ENCODE assay signal across 8 mouse cellular contexts in genomic region chr9:37255889-37256225, GRCm38 (mm10). TPM values are rescaled to one million over a fixed set of nuclear protein-coding genes. Genes with fewer than 3 reads are reported as not detected.
A peak's percentile ranks its signal among the peaks of the same experiment; 100 is the strongest.
DNase-seq lines count a peak whose midpoint lies in the region; ATAC-seq and TF ChIP-seq lines count a peak whose summit lies in the region.

No protein-coding gene starts in this region.

- peak; percentile 68 for ATAC-seq in activated CD4-positive, CD25-positive, alpha-beta regulatory T cell, adult 4 months
- peak; percentile 34; the same call in 1 of the 2 replicates for ATAC-seq in forebrain, embryonic 11.5 days (replicated peaks; ENCODE audit: low FRiP score)
- ATAC-seq in hindbrain, embryonic 14.5 days (ENCODE audit: low FRiP score): peak; percentile 56

- WGBS in forebrain, embryonic 11.5 days: 47% methylated on average over 7 of the region's 7 CpGs
- WGBS in hindbrain, embryonic 14.5 days: 36% methylated on average over 7 of the region's 7 CpGs

- H3K9ac ChIP-seq in CH12.LX (ENCODE audit: insufficient read depth, low read depth): peak overlapping the region; percentile 41; the same call in 1 of the 2 replicates
- peak overlapping the region; percentile 61; the same call in 1 of the 2 replicates for H3K9ac ChIP-seq in forebrain, embryonic 11.5 days (ENCODE audit: low read length)
- 0 out of 2 replicates have a peak overlapping the region, but pooled peaks have one; percentile 58 for H3K9ac ChIP-seq in hindbrain, embryonic 14.5 days

- TF ChIP-seq RAD21 in CH12.LX (IDR thresholded peaks at IDR 0.05; ENCODE audit: low read depth, low read length): peak; percentile 50

- no peak for TF ChIP-seq POLR2A in CH12.LX (IDR thresholded peaks at IDR 0.05; ENCODE audit: low read depth, low read length)

- peak overlapping the region; percentile 90 for H3K4me2 ChIP-seq in CH12.LX (ENCODE audit: insufficient read depth, low read depth, poor library complexity, severe bottlenecking)
- H3K4me2 ChIP-seq in forebrain, embryonic 11.5 days (ENCODE audit: low read depth, low read length, severe bottlenecking): peak overlapping the region; percentile 90
- peak overlapping the region; percentile 84 for H3K4me2 ChIP-seq in hindbrain, embryonic 14.5 days (replicated peaks)

- dilution Hi-C loops in CH12.LX (cut with MboI; ENCODE audit: extremely low pct_ligation_motif_present, extremely low pct_unique_long_range_greater_than_20kb, low sequenced_read_pairs): no loop called here

- no peaks in the 10 kb centered on the region for H3K9me3 ChIP-seq in CH12.LX (replicated peaks; ENCODE audit: low read length)
- H3K9me3 ChIP-seq in forebrain, embryonic 11.5 days (ENCODE audit: control insufficient read depth, low read length): no peaks in the 10 kb centered on the region
- H3K9me3 ChIP-seq in hindbrain, embryonic 14.5 days (ENCODE audit: control insufficient read depth, low read length): no peaks in the 10 kb centered on the region

- TF ChIP-seq EP300 in CH12.LX (IDR thresholded peaks at IDR 0.05; ENCODE audit: low read length): no peak

- H3K79me2 ChIP-seq in CH12.LX (replicated peaks; ENCODE audit: control insufficient read depth, extremely low read depth, insufficient read depth, poor library complexity, severe bottlenecking): no peaks in the 10 kb centered on the region; the same call in 1 of the 2 replicates

- peak; percentile 60 for DNase-seq in CH12.LX (ENCODE audit: extremely low read depth)
- peak; percentile 71 for DNase-seq in forebrain, embryonic 11.5 days (ENCODE audit: low spot score)
- DNase-seq in hindbrain, embryonic 14.5 days (ENCODE audit: low spot score): peak; percentile 80
- DNase-seq in left cerebral cortex, adult 11 months (ENCODE audit: low spot score): peak; percentile 33
- peak; percentile 44 for DNase-seq in lung, postnatal 25 days (ENCODE audit: low spot score)
- peak; percentile 53 for DNase-seq in ovary, postnatal 36 days (ENCODE audit: low spot score)
- no peak for DNase-seq in cerebellum, postnatal 36 days

- in situ Hi-C loops in CH12.LX (cut with MboI; ENCODE audit: low pct_ligation_motif_present, low pct_unique_long_range_greater_than_20kb, low sequenced_read_pairs): no loop called here

- peaks cover 0 to 7% of the 10 kb centered on the region in 2 experiments for H3K36me3 ChIP-seq in CH12.LX (replicated peaks in 1 of 2; ENCODE audit: control insufficient read depth in 1 of 2, insufficient read depth in 1 of 2, low read length in 1 of 2)
- H3K36me3 ChIP-seq in forebrain, embryonic 11.5 days (ENCODE audit: control insufficient read depth, insufficient read depth, low read length): no peaks in the 10 kb centered on the region
- H3K36me3 ChIP-seq in hindbrain, embryonic 14.5 days (replicated peaks; ENCODE audit: control insufficient read depth, insufficient read depth): no peaks in the 10 kb centered on the region

- peak in 1 of 2 experiments; percentile 71; a peak in 2 of 4 replicates for TF ChIP-seq CTCF in CH12.LX (conservative IDR thresholded peaks at IDR 0.05 in 1 of 2, IDR thresholded peaks at IDR 0.05 in 1 of 2; ENCODE audit: low read depth in 2 of 2, low read length in 2 of 2)

- peaks cover 2 to 25% of the 10 kb centered on the region in 2 experiments; a peak in 3 of 4 replicates for H3K4me1 ChIP-seq in CH12.LX (ENCODE audit: control insufficient read depth in 1 of 2, insufficient read depth in 2 of 2)
- H3K4me1 ChIP-seq in forebrain, embryonic 11.5 days (replicated peaks; ENCODE audit: control insufficient read depth, insufficient read depth, low read length): peaks cover 8% of the 10 kb centered on the region; the same call in 1 of the 2 replicates
- H3K4me1 ChIP-seq in hindbrain, embryonic 14.5 days (replicated peaks; ENCODE audit: control insufficient read depth, insufficient read depth, low read length): peaks cover 11% of the 10 kb centered on the region; the same call in 1 of the 2 replicates

- no peaks in the 10 kb centered on the region for H3K27me3 ChIP-seq in CH12.LX (replicated peaks)
- no peaks in the 10 kb centered on the region for H3K27me3 ChIP-seq in forebrain, embryonic 11.5 days (ENCODE audit: control insufficient read depth, insufficient read depth, low read length)
- peaks cover 14% of the 10 kb centered on the region for H3K27me3 ChIP-seq in hindbrain, embryonic 14.5 days (ENCODE audit: control insufficient read depth, insufficient read depth, low read length)

- peak overlapping the region; percentile 60 to 83 (median 64) for H3K4me3 ChIP-seq in CH12.LX (replicated peaks in 1 of 3; ENCODE audit: low read depth in 2 of 3, low read length in 2 of 3, poor library complexity in 1 of 3)
- no peak overlapping the region for H3K4me3 ChIP-seq in forebrain, embryonic 11.5 days (ENCODE audit: low read depth, low read length)
- H3K4me3 ChIP-seq in hindbrain, embryonic 14.5 days (replicated peaks; ENCODE audit: low read length): peak overlapping the region; percentile 41; the same call in 1 of the 2 replicates

- H3K27ac ChIP-seq in CH12.LX (ENCODE audit: insufficient read depth, low read depth): peak overlapping the region; percentile 67
- no peak overlapping the region for H3K27ac ChIP-seq in forebrain, embryonic 11.5 days (ENCODE audit: low read depth, low read length)
- no peak overlapping the region for H3K27ac ChIP-seq in hindbrain, embryonic 14.5 days

TF ChIP-seq in CH12.LX, 34 proteins besides CTCF, POLR2A, EP300 and RAD21:
- TF ChIP-seq USF1 (IDR thresholded peaks at IDR 0.05; ENCODE audit: low read depth, low read length) (no peak), NRF1 (IDR thresholded peaks at IDR 0.05; ENCODE audit: low read depth, low read length) (no peak), MAFK (IDR thresholded peaks at IDR 0.05; ENCODE audit: insufficient replicate concordance, low read length) (peak; percentile 12; the same call in 1 of the 2 replicates), RCOR1 (conservative IDR thresholded peaks at IDR 0.05; ENCODE audit: low read depth, low read length) (no peak), SMC3 (IDR thresholded peaks at IDR 0.05; ENCODE audit: low read depth, low read length) (peak; percentile 47), ZKSCAN1 (IDR thresholded peaks at IDR 0.05; ENCODE audit: borderline replicate concordance, low read depth, low read length) (no peak), MAZ (IDR thresholded peaks at IDR 0.05; ENCODE audit: low read depth, low read length) (no peak), E2F4 (IDR thresholded peaks at IDR 0.05; ENCODE audit: insufficient replicate concordance, low read depth, low read length) (no peak), MAX (IDR thresholded peaks at IDR 0.05; ENCODE audit: low read length) (0 out of 2 replicates have a peak, but pooled peaks have one; percentile 14), TBP (conservative IDR thresholded peaks at IDR 0.05; ENCODE audit: low read depth, low read length) (0 out of 2 replicates have a peak, but pooled peaks have one; percentile 0), SIN3A (IDR thresholded peaks at IDR 0.05; ENCODE audit: low read length) (no peak)
TF ChIP-seq in CH12.LX: peak in this region for 4.

RNA-seq across cellular contexts. Expression of gene Slc37a2, which starts 0.3 kb away (rescaled TPM):
- total RNA-seq in CH12.LX (2012; rRNA removed): 8.9 and 10.4 TPM in 2 replicates
- total RNA-seq in CH12.LX (2014; rRNA removed): 13.0 and 13.4 TPM in 2 replicates
- polyA plus RNA-seq in CH12.LX (2012; ENCODE audit: insufficient read length, low read depth): 14.3 and 14.5 TPM in 2 replicates
- polyA plus RNA-seq in activated CD4-positive, CD25-positive, alpha-beta regulatory T cell, adult 4 months (2017; shearing (Covaris generic)): 1 to 10 TPM; 1.4 to 1.7 TPM
- polyA plus RNA-seq in forebrain, embryonic 11.5 days (2014; fragmentation: Nextera tagmentation; extraction: Ambion mirVana): 1.4 and 2.2 TPM in 2 replicates
- 1.6 and 2.0 TPM in 2 replicates for polyA plus RNA-seq in hindbrain, embryonic 14.5 days (2014; fragmentation: Nextera tagmentation; extraction: Ambion mirVana)

RNA-seq across cellular contexts. Expression of gene Tmem218, which starts 47.8 kb away (rescaled TPM):
- total RNA-seq in CH12.LX (2012; rRNA removed): 3.1 and 3.2 TPM in 2 replicates
- 3.0 and 3.2 TPM in 2 replicates for total RNA-seq in CH12.LX (2014; rRNA removed)
- polyA plus RNA-seq in CH12.LX (2012; ENCODE audit: insufficient read length, low read depth): 2.6 and 2.7 TPM in 2 replicates
- polyA plus RNA-seq in activated CD4-positive, CD25-positive, alpha-beta regulatory T cell, adult 4 months (2017; shearing (Covaris generic)): 1 to 10 TPM; 3.1 to 3.2 TPM
- 13.9 and 16.2 TPM in 2 replicates for polyA plus RNA-seq in forebrain, embryonic 11.5 days (2014; fragmentation: Nextera tagmentation; extraction: Ambion mirVana)
- 9.8 and 10.6 TPM in 2 replicates for polyA plus RNA-seq in hindbrain, embryonic 14.5 days (2014; fragmentation: Nextera tagmentation; extraction: Ambion mirVana)

Comparison
In these comparisons a context has a peak if more than half of its experiments do, and no peak if none do; other contexts are left out.
1. DNase-seq: peak in CH12.LX (single experiment), forebrain, embryonic 11.5 days (single experiment), hindbrain, embryonic 14.5 days (single experiment), left cerebral cortex, adult 11 months (single experiment), lung, postnatal 25 days (single experiment) and ovary, postnatal 36 days (single experiment); none in cerebellum, postnatal 36 days (0 of 2).
2. Peak in every context shown above with its lines, with median percentiles within 50 percentile points of each other: H3K4me2 ChIP-seq, H3K9ac ChIP-seq and ATAC-seq.